Mouse (Mus musculus): ENCODE results near the gene Rpia.
A peak's percentile ranks its signal among the peaks of the same experiment; 100 is the strongest.

The Rpia gene

DNA sequence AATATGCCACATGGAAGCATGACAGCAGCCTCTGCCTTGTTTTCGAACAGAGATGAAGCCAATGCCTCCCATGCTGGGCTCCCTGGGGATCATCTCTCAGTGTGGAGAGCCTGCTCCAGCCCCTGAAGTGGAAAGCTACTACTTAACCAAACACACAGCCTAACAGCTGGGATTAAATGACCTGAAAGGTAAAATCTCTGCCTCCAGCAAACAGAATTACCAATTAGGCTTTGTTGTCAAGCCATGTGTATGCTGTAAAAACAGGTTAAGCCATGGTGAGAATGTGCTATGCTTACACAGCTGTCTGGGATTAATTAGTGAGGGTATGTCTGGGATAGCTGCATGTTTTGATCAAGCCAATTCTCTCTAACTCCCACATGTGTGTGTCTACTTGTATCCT lies 42.3 kb downstream of the Rpia start:
- no peak for DNase-seq

DNA sequence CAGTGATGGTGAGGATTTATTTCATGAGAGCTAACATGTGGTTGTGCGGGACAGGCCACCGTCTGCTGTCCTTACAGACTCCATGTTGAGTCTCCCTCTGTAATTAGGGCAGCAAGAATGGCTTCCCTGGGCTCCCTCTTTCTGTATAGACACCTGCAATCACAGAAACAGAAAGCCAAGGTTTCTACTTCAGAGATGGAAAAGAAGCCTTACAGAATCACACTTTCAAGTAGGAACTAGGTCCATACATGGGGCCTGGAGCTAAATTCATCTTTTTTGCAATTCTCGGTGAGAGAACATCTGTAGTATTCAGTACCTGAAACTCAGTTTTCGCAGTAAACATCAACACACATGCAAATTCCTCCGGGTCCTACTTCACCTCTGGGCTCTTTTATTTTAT lies 44.3 kb downstream of the Rpia start:
- no peak for DNase-seq

DNA sequence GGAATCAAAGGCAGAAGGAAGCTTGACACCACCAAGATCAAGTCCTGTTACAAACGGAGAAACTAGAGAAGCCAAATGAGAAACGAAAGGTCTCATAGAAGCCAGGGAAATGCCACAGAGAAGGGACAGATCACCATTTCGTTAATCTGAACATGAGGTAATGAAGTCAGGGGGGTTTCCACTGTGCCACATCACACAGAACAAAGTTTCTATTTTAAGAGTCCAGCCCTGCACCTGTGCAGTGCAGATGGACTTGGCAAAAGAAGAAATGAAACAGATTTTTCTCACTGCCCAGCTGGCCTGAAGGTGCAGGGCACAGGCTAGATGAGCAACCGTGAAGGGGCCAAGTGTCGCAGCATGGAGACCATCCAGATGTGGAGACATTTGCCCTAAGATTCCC lies 48.1 kb downstream of the Rpia start:
- no peak for DNase-seq

DNA sequence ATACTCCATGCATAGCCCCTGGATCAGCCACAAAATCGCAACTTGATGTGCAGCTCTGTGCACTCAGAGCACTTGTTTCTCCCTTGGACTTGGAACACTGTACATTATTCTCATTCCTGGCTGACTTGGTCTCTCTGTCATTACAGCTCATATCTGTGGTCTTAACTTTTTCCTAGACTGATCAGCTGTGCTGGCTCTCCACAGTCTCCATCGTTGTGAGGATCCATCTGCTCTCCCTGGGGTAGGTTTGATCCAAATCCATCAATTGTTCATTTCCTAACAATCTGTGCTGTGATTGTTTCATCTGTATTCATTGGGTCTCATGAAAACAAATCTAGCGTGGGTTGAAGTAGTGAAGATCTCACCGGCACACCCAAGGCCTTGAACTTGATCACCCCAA lies 49.2 kb downstream of the Rpia start:
- no peak for DNase-seq

DNA sequence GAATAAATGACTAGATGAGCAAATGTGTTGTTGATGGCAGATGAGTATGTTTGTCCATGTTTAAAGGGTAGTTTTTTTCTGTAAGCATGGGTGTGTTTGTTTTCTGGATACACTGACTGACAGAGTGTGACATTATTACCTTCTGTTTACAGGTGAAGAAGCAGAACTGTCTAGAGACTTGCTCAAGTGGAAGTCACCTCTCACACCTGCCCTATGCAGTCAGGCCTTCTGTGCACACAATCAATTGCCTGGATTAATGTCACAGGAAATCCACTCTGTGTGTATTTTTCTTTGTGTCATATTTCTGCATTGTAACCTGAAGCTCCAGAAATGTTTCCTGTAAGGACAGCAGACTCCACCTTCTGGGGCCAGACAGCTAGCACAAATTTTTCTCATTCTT lies 51.5 kb downstream of the Rpia start:
- DNase-seq, result no peak

DNA sequence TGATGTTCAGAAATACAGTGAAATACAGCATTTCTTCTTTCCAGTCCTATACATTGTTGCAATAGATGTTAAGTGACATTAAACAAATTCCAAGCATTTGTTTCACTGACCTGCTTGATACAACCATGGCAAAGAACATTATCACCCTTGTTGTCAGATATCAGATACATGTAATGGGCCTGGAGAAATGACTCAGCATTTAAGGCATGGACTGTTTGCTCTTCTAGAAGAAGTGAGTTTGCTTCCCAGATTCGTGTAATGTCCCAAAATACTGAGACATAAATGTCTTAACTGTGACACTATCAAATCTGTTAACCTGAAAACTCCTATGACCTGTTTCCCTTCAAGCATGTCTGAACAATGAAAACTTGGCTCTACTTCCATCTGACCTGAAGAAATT lies 52.6 kb downstream of the Rpia start:
- DNase-seq, result no peak

DNA sequence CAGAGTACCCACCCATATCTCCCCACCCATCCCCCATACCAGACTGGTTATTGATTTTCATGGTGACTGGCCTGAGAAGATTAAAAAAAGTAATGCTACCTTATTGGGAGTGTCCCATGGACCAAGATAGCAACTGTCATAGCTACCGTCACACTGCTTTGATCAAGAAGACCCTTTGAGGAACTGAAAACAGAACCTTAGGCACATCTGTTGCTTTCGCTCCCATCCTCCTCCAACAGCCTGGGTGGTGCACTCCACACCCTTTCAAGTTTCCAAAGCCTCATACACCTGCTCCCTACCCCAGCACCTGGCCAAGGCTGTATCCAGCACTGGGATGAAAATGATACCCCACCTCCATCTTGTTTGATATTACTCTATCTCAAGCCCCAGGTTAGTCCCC lies 56.5 kb downstream of the Rpia start:
- no peak for DNase-seq

DNA sequence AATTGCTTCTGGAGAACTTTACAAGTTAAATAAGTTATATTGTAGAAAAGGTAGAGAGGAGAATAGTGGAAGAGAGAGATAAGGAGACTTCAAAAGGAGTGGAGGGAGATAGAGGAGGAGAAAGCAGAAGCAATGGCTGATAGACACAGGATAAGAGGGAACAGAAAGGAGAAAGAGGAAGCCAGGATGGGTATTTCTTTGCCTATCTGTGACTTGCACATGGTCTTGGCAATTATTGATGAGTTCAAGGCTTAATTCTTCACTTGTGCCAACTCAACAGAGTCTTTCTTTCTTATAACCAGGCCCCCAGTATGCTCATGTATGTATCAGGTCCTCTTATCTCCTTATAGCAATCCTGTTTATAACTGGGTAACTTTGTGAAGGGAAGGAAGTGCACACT lies 61.2 kb downstream of the Rpia start:
- no peak for DNase-seq

DNA sequence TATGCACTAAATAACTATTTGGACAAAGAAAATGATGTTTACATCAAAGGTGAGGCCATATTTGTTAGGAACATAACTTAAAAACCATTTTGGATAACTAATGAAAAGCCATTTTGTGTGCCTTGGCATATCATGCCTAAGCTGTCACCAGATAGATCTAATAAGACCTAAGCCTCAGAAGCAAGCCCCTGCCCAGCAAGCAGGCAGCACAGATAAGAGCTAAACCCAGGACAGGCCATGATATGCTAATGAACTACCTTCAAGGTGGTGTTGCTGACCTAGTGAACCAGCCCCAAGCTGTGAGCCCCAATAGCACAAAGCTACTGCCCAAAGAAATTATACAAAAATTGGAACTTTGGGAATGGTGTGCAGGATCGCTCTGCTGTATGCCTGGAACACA lies 62.9 kb downstream of the Rpia start:
- no peak for DNase-seq

DNA sequence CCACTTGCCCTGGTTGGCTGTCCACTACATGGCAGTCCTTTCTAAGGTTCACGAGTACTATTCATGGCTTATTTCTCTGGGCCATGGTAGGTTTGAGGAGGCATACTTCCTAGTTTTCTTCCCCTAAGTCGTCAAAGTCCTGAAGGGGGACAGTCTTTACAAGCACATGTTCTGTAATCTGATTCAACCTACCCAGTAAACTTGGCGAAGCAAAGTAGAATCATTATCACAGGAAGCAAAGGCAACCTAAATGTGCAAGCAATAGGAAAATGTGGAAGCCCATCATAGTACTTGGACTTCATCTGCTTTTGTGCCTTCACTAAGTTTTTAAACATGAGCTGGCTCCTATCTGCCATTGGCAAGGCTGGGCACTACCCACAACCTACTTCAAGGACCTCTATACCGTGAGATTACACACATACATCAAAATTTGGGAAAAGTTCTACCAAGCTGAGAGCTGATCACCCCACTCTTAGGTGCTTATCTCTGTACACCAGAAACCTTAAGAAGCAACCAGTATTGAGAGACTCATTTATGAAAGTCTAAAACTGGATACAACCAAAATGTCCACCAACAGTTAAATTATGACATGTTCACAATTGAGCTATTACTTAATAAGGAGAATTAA lies 64.8 kb downstream of the Rpia start:
- DNase-seq, result no peak

DNA sequence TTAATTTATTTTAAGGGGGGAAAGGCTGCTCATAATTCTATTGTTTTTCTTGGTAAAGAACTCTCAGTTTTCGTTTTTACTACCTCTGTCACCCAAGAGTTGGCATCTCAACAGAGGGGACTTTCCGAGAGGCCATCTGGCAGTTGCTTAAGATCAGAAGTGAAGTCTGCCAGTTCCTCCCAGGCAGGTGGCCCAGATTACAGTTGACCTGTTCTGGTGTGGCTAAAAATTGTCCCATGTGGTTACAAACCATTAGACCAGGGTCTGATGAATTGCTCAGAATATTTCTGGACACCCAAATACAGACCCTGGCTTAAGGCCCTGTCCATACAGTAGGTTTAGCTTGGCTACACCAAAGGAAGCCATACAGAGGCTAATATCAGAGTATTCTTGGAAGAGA lies 66.4 kb downstream of the Rpia start:
- peak; percentile 63 for DNase-seq

DNA sequence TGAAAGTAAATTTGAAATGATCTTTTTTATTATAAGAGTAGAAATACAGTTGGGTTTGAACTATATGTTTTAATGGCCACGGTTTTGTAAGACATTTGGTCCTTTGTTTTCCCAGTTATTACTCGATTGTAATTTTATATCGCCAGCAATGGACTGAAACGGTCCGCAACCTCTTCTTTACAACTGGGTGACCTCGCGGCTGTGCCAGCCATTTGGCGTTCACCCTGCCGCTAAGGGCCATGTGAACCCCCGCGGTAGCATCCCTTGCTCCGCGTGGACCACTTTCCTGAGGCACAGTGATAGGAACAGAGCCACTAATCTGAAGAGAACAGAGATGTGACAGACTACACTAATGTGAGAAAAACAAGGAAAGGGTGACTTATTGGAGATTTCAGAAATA lies 67.3 kb downstream of the Rpia start:
- no peak for DNase-seq

DNA sequence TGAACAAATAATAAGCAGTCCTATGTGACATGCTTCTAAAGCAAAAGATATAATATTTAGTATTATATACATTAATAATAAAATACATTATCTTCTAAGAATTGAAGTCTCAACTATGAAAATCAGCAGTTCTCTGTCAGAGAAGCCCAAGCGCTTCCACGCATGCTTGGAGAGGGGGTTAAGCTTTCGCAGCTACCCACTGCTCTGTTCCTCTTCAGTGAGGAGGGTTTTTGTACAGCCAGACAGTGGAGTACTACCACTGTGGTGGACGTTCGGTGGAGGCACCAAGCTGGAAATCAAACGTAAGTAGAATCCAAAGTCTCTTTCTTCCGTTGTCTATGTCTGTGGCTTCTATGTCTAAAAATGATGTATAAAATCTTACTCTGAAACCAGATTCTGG lies 69.7 kb downstream of the Rpia start:
- no peak for DNase-seq

DNA sequence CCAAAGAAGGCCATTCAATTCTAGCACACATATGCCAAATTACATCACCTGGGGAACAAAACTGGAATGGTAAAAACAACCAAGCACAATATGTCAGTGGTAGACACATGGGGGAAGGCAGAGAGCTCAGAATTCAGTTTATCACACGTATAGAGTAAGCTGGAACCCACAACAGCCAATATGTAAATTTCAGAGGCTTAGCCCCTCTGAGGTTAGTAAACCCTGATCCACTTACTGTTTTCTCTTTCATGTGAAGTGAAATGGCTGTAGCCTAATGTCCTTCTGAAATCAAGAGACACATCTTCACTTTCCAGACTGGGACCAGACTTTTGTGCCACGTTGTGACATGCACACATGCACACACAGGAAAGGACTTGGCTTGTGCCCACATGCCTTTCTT lies 73.3 kb downstream of the Rpia start:
- DNase-seq, result no peak

DNA sequence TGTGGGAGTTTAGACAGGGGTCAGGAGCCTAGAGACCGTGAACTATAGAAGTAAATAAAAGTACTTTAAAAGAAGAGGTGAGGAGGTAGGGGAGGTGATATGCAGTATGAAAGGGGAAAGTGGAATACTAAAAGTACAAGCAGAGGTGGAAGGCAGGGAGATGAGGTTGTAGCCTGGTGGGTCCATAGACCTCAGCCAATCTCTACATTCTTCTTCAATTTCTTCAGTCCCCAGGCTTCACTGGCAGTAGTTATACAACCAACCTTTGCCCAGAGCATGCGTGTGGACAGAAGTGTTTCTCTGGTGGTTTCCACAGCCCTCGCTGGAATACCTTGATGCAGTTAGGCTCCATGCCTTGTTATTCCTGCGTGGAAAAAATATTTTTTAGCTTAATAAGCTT lies 73.9 kb downstream of the Rpia start:
- DNase-seq, result no peak

DNA sequence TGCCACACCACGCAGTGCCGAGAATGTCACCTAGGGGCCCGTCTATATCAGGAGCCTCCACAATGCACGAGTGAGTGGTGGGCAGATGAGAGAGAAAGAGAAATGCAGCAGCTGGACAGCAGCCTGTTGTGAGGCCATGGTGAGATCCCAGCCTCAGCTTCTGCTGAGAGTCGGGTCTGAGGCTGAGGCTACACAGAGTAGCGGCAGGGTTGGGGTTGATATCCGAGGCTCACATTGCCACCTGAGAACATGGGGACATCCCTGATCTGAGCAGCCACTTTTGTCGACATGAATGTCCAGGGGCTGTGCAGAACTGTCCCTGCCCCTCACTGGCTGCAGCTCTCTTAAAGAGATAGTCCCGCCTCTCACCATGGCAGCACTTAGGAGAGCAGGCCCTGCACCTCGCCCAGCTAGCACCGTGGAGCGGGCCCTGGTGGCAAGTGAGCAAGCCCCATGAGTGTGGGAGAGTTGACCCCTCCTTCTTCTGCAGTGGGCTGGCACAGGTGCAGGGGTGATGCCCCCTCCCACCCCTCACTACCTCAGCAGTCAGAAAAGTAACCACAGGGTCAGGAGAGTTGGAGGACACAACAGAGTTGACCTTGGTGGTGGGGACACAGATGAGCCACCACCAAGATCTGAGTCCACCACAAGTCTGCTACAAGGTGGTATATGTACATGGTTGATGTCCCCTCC lies 75.2 kb downstream of the Rpia start:
- DNase-seq, result no peak

All from cerebellum, adult 9-10 months (tissue).